Mouse (Mus musculus) testis, postnatal 14 days (tissue): Measurements from ENCODE around the gene Ccdc88c.

Experiments used
- DNase-seq: peaks from one replicate; pipeline ENCODE4 v3.0.0; 2021; ENCODE audit warnings: low spot score

Ccdc88c gene

GRCm38 (mm10) chr12:100969808-100970207 is 59.0 kb downstream of the Ccdc88c start:
- DNase-seq = no peak

- no peak for DNase-seq
These were observed 61.5 kb downstream of the Ccdc88c start for GRCm38 (mm10) chr12:100967383-100967782.

- DNase-seq = peak; percentile 81
These were observed 62.6 kb downstream of the Ccdc88c start for GRCm38 (mm10) chr12:100966253-100966652.

GRCm38 (mm10) chr12:100965298-100965697 is 63.6 kb downstream of the Ccdc88c start:
- DNase-seq = no peak

GRCm38 (mm10) chr12:100958621-100959592 is 69.9 kb downstream of the Ccdc88c start:
- peak; percentile 35 for DNase-seq

- peak; percentile 30 for DNase-seq
These were observed 70.8 kb downstream of the Ccdc88c start for GRCm38 (mm10) chr12:100958006-100958405.

GRCm38 (mm10) chr12:100957257-100957656 is 71.6 kb downstream of the Ccdc88c start:
- no peak for DNase-seq

- DNase-seq = no peak
These were observed 72.0 kb downstream of the Ccdc88c start for GRCm38 (mm10) chr12:100956825-100957224.

- DNase-seq = no peak
These were observed 72.8 kb downstream of the Ccdc88c start for GRCm38 (mm10) chr12:100956028-100956427.

- no peak for DNase-seq
These were observed 74.9 kb downstream of the Ccdc88c start for GRCm38 (mm10) chr12:100953926-100954325.

GRCm38 (mm10) chr12:100952193-100952931 is 76.5 kb downstream of the Ccdc88c start:
- no peak for DNase-seq

- no peak for DNase-seq
These were observed 79.7 kb downstream of the Ccdc88c start for GRCm38 (mm10) chr12:100949146-100949545.

GRCm38 (mm10) chr12:100948021-100948420 is 80.8 kb downstream of the Ccdc88c start:
- DNase-seq = no peak

GRCm38 (mm10) chr12:100945948-100946347 is 82.9 kb downstream of the Ccdc88c start:
- no peak for DNase-seq

- peak; percentile 11 for DNase-seq
These were observed 83.4 kb downstream of the Ccdc88c start for GRCm38 (mm10) chr12:100945501-100945900.

- DNase-seq = no peak
These were observed 83.9 kb downstream of the Ccdc88c start for GRCm38 (mm10) chr12:100944921-100945336.

GRCm38 (mm10) chr12:100943146-100943545 is 85.7 kb downstream of the Ccdc88c start:
- DNase-seq = no peak

GRCm38 (mm10) chr12:100941361-100941760 is 87.5 kb downstream of the Ccdc88c start:
- no peak for DNase-seq

GRCm38 (mm10) chr12:100937441-100938360 is 91.2 kb downstream of the Ccdc88c start:
- DNase-seq = no peak

GRCm38 (mm10) chr12:100936737-100937136 is 92.1 kb downstream of the Ccdc88c start:
- DNase-seq = no peak

GRCm38 (mm10) chr12:100936116-100936515 is 92.7 kb downstream of the Ccdc88c start:
- no peak for DNase-seq

GRCm38 (mm10) chr12:100934796-100935195 is 94.1 kb downstream of the Ccdc88c start:
- no peak for DNase-seq
